Mouse (Mus musculus) layer of hippocampus, postnatal 36 days (tissue): Measurements from ENCODE around the gene Wdr25. TPM values are rescaled to one million over a fixed set of nuclear protein-coding genes. Genes with fewer than 3 reads are reported as not detected.

ENCODE experiments used
- DNase-seq, 2 experiments: peaks; one replicate each; pipeline ENCODE4 v3.0.0; 2022
- total RNA-seq, 2 experiments: library from RNA; stranded (reverse); gene quantifications; 2 replicates each; pipeline ENCODE4 v1.2.3; 2021

The Wdr25 gene
- total RNA-seq, 2 experiments from 2014 or later, result 13.0 to 14.6 TPM

GRCm38 (mm10) chr12:109069751-109070150 lies 176.3 kb downstream of the Wdr25 start:
- DNase-seq, result no peak

- no peak for DNase-seq
These were observed 177.8 kb downstream of the Wdr25 start for GRCm38 (mm10) chr12:109071248-109071647.

DNA sequence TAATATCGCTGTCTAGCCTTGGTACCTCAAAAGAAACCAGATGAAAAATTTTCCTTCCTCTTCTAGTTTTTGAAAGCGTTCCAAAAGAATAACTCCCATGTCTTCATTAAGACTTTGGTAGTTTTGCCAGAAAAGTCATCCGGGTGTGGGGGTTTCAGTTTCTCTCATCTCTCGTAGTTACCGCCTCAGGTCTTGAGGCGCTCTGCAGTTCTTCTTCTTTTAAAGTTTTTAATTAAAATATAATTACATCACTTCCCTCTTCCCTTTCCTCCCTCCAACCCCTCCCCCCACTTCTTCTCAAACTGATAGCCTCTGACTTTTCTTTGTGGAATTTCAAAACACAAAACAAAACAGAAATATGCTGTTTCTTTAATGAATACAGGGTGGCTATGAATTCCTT lies 180.7 kb downstream of the Wdr25 start:
- no peak for DNase-seq

DNA sequence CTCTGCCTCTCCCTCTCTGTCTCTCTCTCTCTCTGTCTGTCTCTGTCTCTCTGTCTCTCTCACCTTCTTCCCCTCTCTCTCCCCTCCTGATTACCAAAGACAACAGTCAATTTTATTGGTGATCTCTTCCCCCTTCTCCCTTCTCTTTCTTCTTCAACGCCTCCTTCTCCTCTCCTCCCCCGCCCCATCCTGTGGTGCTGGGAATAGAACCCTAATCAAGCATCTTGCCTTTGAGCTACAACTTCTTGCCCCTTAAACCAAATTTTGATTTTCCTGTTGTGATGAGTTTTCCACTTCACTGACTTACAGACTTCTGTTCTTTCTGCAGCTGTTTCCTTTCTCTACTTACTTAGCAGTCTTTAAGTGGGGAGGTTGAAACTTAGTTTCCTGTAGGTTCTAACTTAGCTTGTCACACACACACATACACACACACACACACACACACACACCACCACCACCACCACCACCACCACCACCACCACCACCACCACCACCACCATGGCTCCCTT lies 181.4 kb downstream of the Wdr25 start:
- DNase-seq, result no peak

GRCm38 (mm10) chr12:109077036-109077435 lies 183.6 kb downstream of the Wdr25 start:
- DNase-seq, result no peak

Other genes starting within 250 kb of the Wdr25 start
- 1 to 10 TPM; 4.1 to 5.0 TPM for gene Degs2, start 191.3 kb upstream of the Wdr25 start, total RNA-seq
- 10 to 100 TPM; 52.1 to 55.8 TPM for gene Yy1, start 100.7 kb upstream of the Wdr25 start, total RNA-seq
- gene Slc25a29, start 57.7 kb upstream of the Wdr25 start, total RNA-seq, result 10 to 100 TPM; 21.8 to 22.9 TPM
- gene Slc25a47, start 57.6 kb upstream of the Wdr25 start, total RNA-seq, result 10 to 100 TPM; 10.8 to 12.1 TPM
- 10 to 100 TPM; 83.6 to 85.6 TPM for gene Wars, start 543 bp downstream of the Wdr25 start, total RNA-seq
- gene Begain, start 174.6 kb downstream of the Wdr25 start, total RNA-seq, result 100 to 1,000 TPM; 139 to 145 TPM